20 mouse cellular contexts compared by ENCODE assay signal in the genomic region with DNA sequence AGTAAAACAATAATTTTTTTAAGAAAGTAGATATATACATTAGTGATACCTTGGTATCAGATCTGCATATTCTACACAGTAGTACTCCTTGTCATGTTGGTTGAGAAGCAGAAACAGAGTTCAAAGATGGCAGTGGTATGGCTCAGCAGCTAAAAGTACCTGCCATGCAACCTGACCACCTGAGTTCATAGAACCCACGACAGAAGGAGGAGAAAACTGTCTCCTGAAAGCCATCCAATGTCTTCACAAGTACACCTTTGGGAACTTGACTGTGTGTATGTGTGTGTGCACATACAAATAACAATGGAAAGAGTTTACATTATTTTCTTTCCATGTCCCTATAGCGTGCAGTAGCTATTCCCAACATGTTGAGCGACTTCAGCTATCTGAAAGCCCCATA. TPM values are rescaled to one million over a fixed set of nuclear protein-coding genes. Genes with fewer than 3 reads are reported as not detected.
DNase-seq lines count a peak whose midpoint lies in the region; ATAC-seq and TF ChIP-seq lines count a peak whose summit lies in the region.
"Had no signal": no experiment of that assay in that cellular context is flagged by ENCODE, and none has a peak within 500 bp of the region (broad histone marks: within the 10 kb centered on the region; RNA-seq: fewer than 3 reads in every experiment).

No protein-coding gene starts in this region.

- H3K27ac ChIP-seq in heart, embryonic 15.5 days = no peak overlapping the region
- H3K27ac ChIP-seq in liver, embryonic 14.5 days = no peak overlapping the region
- H3K27ac ChIP-seq in forebrain, embryonic 14.5 days (ENCODE audit: low read depth, low read length) = no peak overlapping the region
- H3K27ac ChIP-seq in kidney, adult 2 months (ENCODE audit: insufficient read depth, low read depth, low read length) = no peak overlapping the region
- H3K27ac ChIP-seq: embryonic facial prominence, embryonic 12.5 days; hindbrain, embryonic 10.5 days had no signal

- no peak for TF ChIP-seq EP300 in liver, embryonic 14.5 days (IDR thresholded peaks at IDR 0.05; ENCODE audit: low read depth)

- no peak for TF ChIP-seq CTCF in liver, embryonic 14.5 days (IDR thresholded peaks at IDR 0.05; ENCODE audit: low read depth)
- no peak for TF ChIP-seq CTCF in kidney, adult 2 months (conservative IDR thresholded peaks at IDR 0.05; ENCODE audit: insufficient read depth, insufficient read length, low read depth, low read length)

- peak overlapping the region; percentile 10; the same call in 1 of the 2 replicates for H3K4me2 ChIP-seq in heart, embryonic 15.5 days
- peak overlapping the region; percentile 77 for H3K4me2 ChIP-seq in liver, embryonic 14.5 days (ENCODE audit: low read depth)
- no peak overlapping the region for H3K4me2 ChIP-seq in forebrain, embryonic 14.5 days (ENCODE audit: low read length)

- ATAC-seq in heart, embryonic 15.5 days (replicated peaks; ENCODE audit: insufficient number of reproducible peaks, insufficient read depth, low FRiP score, low read depth) = no peak
- ATAC-seq in liver, embryonic 14.5 days (ENCODE audit: insufficient read depth) = no peak
- ATAC-seq in forebrain, embryonic 14.5 days = no peak
- ATAC-seq: activated CD4-positive, CD25-positive, alpha-beta regulatory T cell, adult 4 months; inflammation-experienced regulatory T-cells, adult 6 months; midbrain, embryonic 16.5 days had no signal

- DNase-seq in heart, adult 9 months (ENCODE audit: low spot score in 2 of 2) = no peak
- peak; percentile 39 for DNase-seq in CD4-positive helper T cell, adult 2 months (ENCODE audit: low read depth, low spot score)
- peak; percentile 21 for DNase-seq in T-cell, adult 2 months (ENCODE audit: low spot score)
- DNase-seq in liver, embryonic 14.5 days (ENCODE audit: low read depth in 3 of 3, low spot score in 3 of 3) = no peak
- no peak for DNase-seq in forebrain, embryonic 14.5 days (ENCODE audit: low spot score)
- no peak for DNase-seq in kidney, adult 2 months
- DNase-seq: cerebellum, adult 18-20 months; gastrocnemius, postnatal 36 days; kidney, postnatal 10 days; lung, postnatal 4 days; right cerebral cortex, postnatal 25 days; thymus, postnatal 4 days had no signal

- WGBS in heart, embryonic 15.5 days = 74% methylated on average over 3 of the region's 3 CpGs
- 67% methylated on average over 3 of the region's 3 CpGs for WGBS in liver, embryonic 14.5 days (ENCODE audit: insufficient replicate concordance)
- 79% methylated on average over 3 of the region's 3 CpGs for WGBS in forebrain, embryonic 14.5 days
- WGBS in kidney, adult 2 months = 75% methylated on average over 3 of the region's 3 CpGs

- peaks cover 16% of the 10 kb centered on the region for H3K4me1 ChIP-seq in heart, embryonic 15.5 days (replicated peaks)
- peaks cover 3 to 24% of the 10 kb centered on the region in 2 experiments for H3K4me1 ChIP-seq in liver, embryonic 14.5 days (replicated peaks; ENCODE audit: control insufficient read depth in 2 of 2, insufficient read depth in 2 of 2, low read length in 1 of 2)
- no peaks in the 10 kb centered on the region for H3K4me1 ChIP-seq in forebrain, embryonic 14.5 days (ENCODE audit: control insufficient read depth, insufficient read depth, low read length)
- H3K4me1 ChIP-seq in kidney, adult 2 months (ENCODE audit: control insufficient read depth, insufficient read depth, low read length) = no peaks in the 10 kb centered on the region

- no peaks in the 10 kb centered on the region for H3K27me3 ChIP-seq in heart, embryonic 15.5 days
- no peaks in the 10 kb centered on the region for H3K27me3 ChIP-seq in liver, embryonic 14.5 days (ENCODE audit: control insufficient read depth, insufficient read depth, low read length)
- no peaks in the 10 kb centered on the region for H3K27me3 ChIP-seq in forebrain, embryonic 14.5 days (replicated peaks; ENCODE audit: control insufficient read depth, insufficient read depth, low read length)
- no peaks in the 10 kb centered on the region for H3K27me3 ChIP-seq in kidney, adult 2 months (replicated peaks; ENCODE audit: control insufficient read depth, insufficient read depth, low read length)
- H3K27me3 ChIP-seq: embryonic facial prominence, embryonic 12.5 days had no signal

- 0 out of 2 replicates have a peak, but pooled peaks cover 6% of the 10 kb centered on the region for H3K36me3 ChIP-seq in heart, embryonic 15.5 days
- H3K36me3 ChIP-seq in liver, embryonic 14.5 days (replicated peaks; ENCODE audit: control insufficient read depth, insufficient read depth, low read depth) = peaks cover 6% of the 10 kb centered on the region
- no peaks in the 10 kb centered on the region for H3K36me3 ChIP-seq in forebrain, embryonic 14.5 days (ENCODE audit: control insufficient read depth, insufficient read depth, low read length)
- no peaks in the 10 kb centered on the region for H3K36me3 ChIP-seq in kidney, adult 2 months (ENCODE audit: control insufficient read depth, insufficient read depth, low read length)

- H3K4me3 ChIP-seq in heart, embryonic 15.5 days = no peak overlapping the region
- no peak overlapping the region for H3K4me3 ChIP-seq in liver, embryonic 14.5 days (ENCODE audit: insufficient read depth in 1 of 2, low read depth in 2 of 2, low read length in 2 of 2)
- no peak overlapping the region for H3K4me3 ChIP-seq in forebrain, embryonic 14.5 days (ENCODE audit: low read depth, low read length)
- no peak overlapping the region for H3K4me3 ChIP-seq in kidney, adult 2 months (ENCODE audit: insufficient read depth, low read depth, low read length)

- no peak for TF ChIP-seq POLR2A in kidney, adult 2 months (IDR thresholded peaks at IDR 0.05; ENCODE audit: low read depth, low read length)

- no peaks in the 10 kb centered on the region for H3K9me3 ChIP-seq in heart, embryonic 15.5 days (replicated peaks)
- H3K9me3 ChIP-seq in liver, embryonic 14.5 days (ENCODE audit: control insufficient read depth, low read length) = no peaks in the 10 kb centered on the region
- no peaks in the 10 kb centered on the region for H3K9me3 ChIP-seq in forebrain, embryonic 14.5 days (replicated peaks; ENCODE audit: control insufficient read depth, low read length)
- H3K9me3 ChIP-seq: embryonic facial prominence, embryonic 12.5 days; hindbrain, embryonic 10.5 days had no signal

- H3K9ac ChIP-seq in heart, embryonic 15.5 days = no peak overlapping the region
- no peak overlapping the region for H3K9ac ChIP-seq in liver, embryonic 14.5 days (replicated peaks)
- H3K9ac ChIP-seq in forebrain, embryonic 14.5 days (ENCODE audit: low read length) = no peak overlapping the region
- H3K9ac ChIP-seq: embryonic facial prominence, embryonic 12.5 days had no signal

RNA-seq across cellular contexts. Expression of a gene that starts 2.2 kb away (rescaled TPM):
- 260 and 322 TPM in 2 replicates for polyA plus RNA-seq in heart, embryonic 15.5 days (2015; fragmentation: Nextera tagmentation; extraction: Ambion mirVana)
- polyA plus RNA-seq in liver, embryonic 14.5 days (2012; rRNA removed) = 156 and 227 TPM in 2 replicates
- 413 and 419 TPM in 2 replicates for polyA plus RNA-seq in liver, embryonic 14.5 days (2014; fragmentation: Nextera tagmentation; extraction: Ambion mirVana)
- polyA plus RNA-seq in forebrain, embryonic 14.5 days (2014; fragmentation: Nextera tagmentation; extraction: Ambion mirVana) = 89.8 and 92.2 TPM in 2 replicates
- polyA plus RNA-seq in kidney, adult 2 months (2012; rRNA removed) = 577 and 854 TPM in 2 replicates

RNA-seq across cellular contexts. Expression of a gene that starts 10.8 kb away (rescaled TPM):
- polyA plus RNA-seq in heart, embryonic 15.5 days (2015; fragmentation: Nextera tagmentation; extraction: Ambion mirVana) = not detected in 2 replicates
- 0.08 TPM in 1 of 2 replicates, not detected in the other for polyA plus RNA-seq in liver, embryonic 14.5 days (2012; rRNA removed)
- polyA plus RNA-seq in liver, embryonic 14.5 days (2014; fragmentation: Nextera tagmentation; extraction: Ambion mirVana) = not detected in 2 replicates
- polyA plus RNA-seq in forebrain, embryonic 14.5 days (2014; fragmentation: Nextera tagmentation; extraction: Ambion mirVana) = not detected in 2 replicates
- polyA plus RNA-seq in kidney, adult 2 months (2012; rRNA removed) = 0.12 TPM in 1 of 2 replicates, not detected in the other
- polyA plus RNA-seq: embryonic facial prominence, embryonic 12.5 days; hindbrain, embryonic 10.5 days; midbrain, embryonic 16.5 days; neural tube, embryonic 11.5 days had no signal

RNA-seq across cellular contexts. Expression of a gene that starts 31.5 kb away (rescaled TPM):
- 4.7 and 5.8 TPM in 2 replicates for polyA plus RNA-seq in heart, embryonic 15.5 days (2015; fragmentation: Nextera tagmentation; extraction: Ambion mirVana)
- polyA plus RNA-seq in liver, embryonic 14.5 days (2012; rRNA removed) = 2.4 and 2.5 TPM in 2 replicates
- polyA plus RNA-seq in liver, embryonic 14.5 days (2014; fragmentation: Nextera tagmentation; extraction: Ambion mirVana) = 3.4 and 3.9 TPM in 2 replicates
- polyA plus RNA-seq in forebrain, embryonic 14.5 days (2014; fragmentation: Nextera tagmentation; extraction: Ambion mirVana) = 8.2 and 9.6 TPM in 2 replicates
- polyA plus RNA-seq in kidney, adult 2 months (2012; rRNA removed) = 6.6 and 7.4 TPM in 2 replicates

RNA-seq across cellular contexts. Expression of a gene that starts 36.3 kb away (rescaled TPM):
- 0.05 and 0.10 TPM in 2 replicates for polyA plus RNA-seq in heart, embryonic 15.5 days (2015; fragmentation: Nextera tagmentation; extraction: Ambion mirVana)
- 0.01 and 0.04 TPM in 2 replicates for polyA plus RNA-seq in liver, embryonic 14.5 days (2012; rRNA removed)
- polyA plus RNA-seq in liver, embryonic 14.5 days (2014; fragmentation: Nextera tagmentation; extraction: Ambion mirVana) = 0.11 TPM in 1 of 2 replicates, not detected in the other
- not detected in 2 replicates for polyA plus RNA-seq in forebrain, embryonic 14.5 days (2014; fragmentation: Nextera tagmentation; extraction: Ambion mirVana)
- polyA plus RNA-seq in kidney, adult 2 months (2012; rRNA removed) = 0.04 TPM in 1 of 2 replicates, not detected in the other
- polyA plus RNA-seq: embryonic facial prominence, embryonic 12.5 days; hindbrain, embryonic 10.5 days; midbrain, embryonic 16.5 days; neural tube, embryonic 11.5 days had no signal

RNA-seq across cellular contexts. Expression of a gene that starts 36.4 kb away (rescaled TPM):
- polyA plus RNA-seq in heart, embryonic 15.5 days (2015; fragmentation: Nextera tagmentation; extraction: Ambion mirVana) = not detected in 2 replicates
- not detected in 2 replicates for polyA plus RNA-seq in liver, embryonic 14.5 days (2012; rRNA removed)
- polyA plus RNA-seq in liver, embryonic 14.5 days (2014; fragmentation: Nextera tagmentation; extraction: Ambion mirVana) = not detected in 2 replicates
- polyA plus RNA-seq in forebrain, embryonic 14.5 days (2014; fragmentation: Nextera tagmentation; extraction: Ambion mirVana) = not detected in 2 replicates
- polyA plus RNA-seq in kidney, adult 2 months (2012; rRNA removed) = not detected in 2 replicates
- polyA plus RNA-seq: activated CD4-positive, CD25-positive, alpha-beta regulatory T cell, adult 4 months; embryonic facial prominence, embryonic 12.5 days; hindbrain, embryonic 10.5 days; inflammation-experienced regulatory T-cells, adult 6 months; limb, embryonic 14.5 days; midbrain, embryonic 16.5 days; neural tube, embryonic 11.5 days had no signal

Comparison
In these comparisons a context has a peak if more than half of its experiments do, and no peak if none do; other contexts are left out.
1. DNase-seq: peak in CD4-positive helper T cell, adult 2 months (single experiment) and T-cell, adult 2 months (single experiment); none in heart, adult 9 months (0 of 2), liver, embryonic 14.5 days (0 of 3), forebrain, embryonic 14.5 days (single experiment) and kidney, adult 2 months (single experiment).